Mouse (Mus musculus) forebrain, embryonic 11.5 days (tissue): ENCODE measurements at regions not wholly inside any gene's neighbourhood (a gene's known extent, or its start where the extent isn't known, plus 50 kb on each side); places are given as distances from the start of the nearest gene placed in this dataset.

Experiments
- ATAC-seq: fragments of 200-750 bp; cut with Nextera tagmentation; replicated peaks from 2 replicates; pipeline ENCODE4 v1.8.0; 2017; ENCODE audit warnings: moderate TSS enrichment; ENCODE audit not compliant: low FRiP score
- DNase-seq: peaks from one replicate; pipeline ENCODE4 v3.0.0-alpha.2; 2017; ENCODE audit warnings: low spot score
- H3K27ac ChIP-seq: fragments of 300-500 bp; sonication (generic); 2 replicates; pipeline ENCODE4 v1.5.1; 2014; ENCODE audit warnings: low read depth, low read length
- H3K27me3 ChIP-seq: fragments of 300-500 bp; sonication (generic); 2 replicates; pipeline ENCODE4 v1.6.1; 2014; ENCODE audit warnings: mild to moderate bottlenecking, low read length, mixed read lengths; ENCODE audit not compliant: control insufficient read depth, insufficient read depth
- H3K36me3 ChIP-seq: fragments of 300-500 bp; sonication (generic); 2 replicates; pipeline ENCODE4 v1.6.1; 2014; ENCODE audit warnings: mild to moderate bottlenecking, low read length, moderate library complexity, mixed read lengths; ENCODE audit not compliant: control insufficient read depth, insufficient read depth
- H3K4me1 ChIP-seq: fragments of 300-500 bp; sonication (generic); replicated peaks from 2 replicates; pipeline ENCODE4 v1.6.1; 2014; ENCODE audit warnings: low read length, mixed read lengths; ENCODE audit not compliant: control insufficient read depth, insufficient read depth
- H3K4me2 ChIP-seq: fragments of 300-500 bp; sonication (generic); 2 replicates; pipeline ENCODE4 v1.6.1; 2014; ENCODE audit warnings: low read depth, mild to moderate bottlenecking, low read length, moderate library complexity, mixed read lengths; ENCODE audit not compliant: severe bottlenecking
- H3K4me3 ChIP-seq: fragments of 300-500 bp; sonication (generic); 2 replicates; pipeline ENCODE4 v1.5.1; 2014; ENCODE audit warnings: low read depth, low read length
- H3K9ac ChIP-seq: fragments of 300-500 bp; sonication (generic); 2 replicates; pipeline ENCODE4 v1.6.1; 2014; ENCODE audit warnings: low read length
- H3K9me3 ChIP-seq: fragments of 300-500 bp; sonication (generic); 2 replicates; pipeline ENCODE4 v1.6.1; 2016; ENCODE audit warnings: low read length, mixed read lengths; ENCODE audit not compliant: control insufficient read depth
- WGBS: fragments of 180-500 bp; shearing (Covaris S2); extraction: QIAGEN DNeasy Blood & Tissue Kit; methylation state at CpG from one replicate; pipeline ENCODE4 v1.1.7; 2014; 5-methylcytosine and 5-hydroxymethylcytosine counted together

- H3K9me3 ChIP-seq, result no peaks in the 10 kb centered on the region
- H3K4me2 ChIP-seq, result no peak overlapping the region
- H3K4me1 ChIP-seq, result no peaks in the 10 kb centered on the region
- DNase-seq (no peak), ATAC-seq (no peak)
- no peak overlapping the region for H3K9ac ChIP-seq
- H3K4me3 ChIP-seq, result no peak overlapping the region
- H3K36me3 ChIP-seq, result no peaks in the 10 kb centered on the region
- H3K27me3 ChIP-seq, result no peaks in the 10 kb centered on the region
- WGBS, result 94% methylated on average over 8 of the region's 8 CpGs
- H3K27ac ChIP-seq, result no peak overlapping the region
Measured at GRCm38 (mm10) chr15:62168958-62169590, 1246.3 kb upstream of the A1bg start.

GRCm38 (mm10) chr15:62168522-62168921 is 1245.7 kb upstream of the A1bg start:
- Histone ChIP-seq H3K4me3 (no peak overlapping the region), H3K27ac (no peak overlapping the region), H3K4me2 (no peak overlapping the region), H3K9me3 (no peaks in the 10 kb centered on the region), H3K4me1 (no peaks in the 10 kb centered on the region), H3K36me3 (no peaks in the 10 kb centered on the region), H3K27me3 (no peaks in the 10 kb centered on the region), H3K9ac (no peak overlapping the region)
- ATAC-seq (no peak), DNase-seq (no peak)
- 90% methylated on average over 2 of the region's 2 CpGs for WGBS

GRCm38 (mm10) chr15:62166786-62167185 is 1244.0 kb upstream of the A1bg start:
- H3K36me3 ChIP-seq, result no peaks in the 10 kb centered on the region
- H3K4me2 ChIP-seq, result no peak overlapping the region
- H3K27me3 ChIP-seq, result no peaks in the 10 kb centered on the region
- no peaks in the 10 kb centered on the region for H3K9me3 ChIP-seq
- H3K4me3 ChIP-seq, result no peak overlapping the region
- H3K27ac ChIP-seq, result no peak overlapping the region
- no peak for DNase-seq
- ATAC-seq, result no peak
- no peak overlapping the region for H3K9ac ChIP-seq
- WGBS, result 93% methylated on average over 5 of the region's 5 CpGs
- H3K4me1 ChIP-seq, result no peaks in the 10 kb centered on the region

- no peak overlapping the region for H3K27ac ChIP-seq
- DNase-seq (no peak), ATAC-seq (no peak)
- H3K9me3 ChIP-seq, result no peaks in the 10 kb centered on the region
- H3K4me2 ChIP-seq, result no peak overlapping the region
- H3K4me1 ChIP-seq, result no peaks in the 10 kb centered on the region
- H3K4me3 ChIP-seq, result no peak overlapping the region
- H3K9ac ChIP-seq, result no peak overlapping the region
- WGBS, result 90% methylated on average over 10 of the region's 10 CpGs
- no peaks in the 10 kb centered on the region for H3K36me3 ChIP-seq
- no peaks in the 10 kb centered on the region for H3K27me3 ChIP-seq
Measured at GRCm38 (mm10) chr15:62165826-62166500, 1243.2 kb upstream of the A1bg start.

GRCm38 (mm10) chr15:62164766-62165410 is 1242.1 kb upstream of the A1bg start:
- Histone ChIP-seq H3K4me2 (no peak overlapping the region), H3K4me1 (no peaks in the 10 kb centered on the region), H3K27ac (no peak overlapping the region), H3K4me3 (no peak overlapping the region), H3K9me3 (no peaks in the 10 kb centered on the region), H3K9ac (no peak overlapping the region), H3K27me3 (no peaks in the 10 kb centered on the region), H3K36me3 (no peaks in the 10 kb centered on the region)
- ATAC-seq, result no peak
- DNase-seq, result no peak
- 94% methylated on average over 9 of the region's 9 CpGs for WGBS

GRCm38 (mm10) chr15:62163203-62163602 is 1240.4 kb upstream of the A1bg start:
- no peaks in the 10 kb centered on the region for H3K4me1 ChIP-seq
- H3K9me3 ChIP-seq, result no peaks in the 10 kb centered on the region
- 81% methylated on average over 5 of the region's 5 CpGs for WGBS
- ATAC-seq (no peak), DNase-seq (no peak)
- no peaks in the 10 kb centered on the region for H3K27me3 ChIP-seq
- no peak overlapping the region for H3K4me3 ChIP-seq
- H3K36me3 ChIP-seq, result no peaks in the 10 kb centered on the region
- no peak overlapping the region for H3K4me2 ChIP-seq
- H3K9ac ChIP-seq, result no peak overlapping the region
- H3K27ac ChIP-seq, result no peak overlapping the region

- Histone ChIP-seq H3K36me3 (no peaks in the 10 kb centered on the region), H3K9ac (no peak overlapping the region), H3K4me3 (no peak overlapping the region), H3K27me3 (no peaks in the 10 kb centered on the region), H3K9me3 (no peaks in the 10 kb centered on the region), H3K4me2 (no peak overlapping the region), H3K4me1 (no peaks in the 10 kb centered on the region), H3K27ac (no peak overlapping the region)
- DNase-seq, result no peak
- 76% methylated on average over 4 of the region's 4 CpGs for WGBS
- ATAC-seq, result no peak
Measured at GRCm38 (mm10) chr15:62162648-62163194, 1239.9 kb upstream of the A1bg start.

GRCm38 (mm10) chr15:62161975-62162647 is 1239.3 kb upstream of the A1bg start:
- Histone ChIP-seq H3K9ac (no peak overlapping the region), H3K27ac (no peak overlapping the region), H3K4me1 (no peaks in the 10 kb centered on the region), H3K36me3 (no peaks in the 10 kb centered on the region), H3K4me3 (no peak overlapping the region), H3K9me3 (no peaks in the 10 kb centered on the region), H3K4me2 (no peak overlapping the region), H3K27me3 (no peaks in the 10 kb centered on the region)
- WGBS, result 80% methylated on average over 8 of the region's 8 CpGs
- DNase-seq (no peak), ATAC-seq (no peak)
